Mouse (Mus musculus) liver, adult 2 months (tissue): ENCODE results near the gene Glb1l2.

Experiments
- CTCF ChIP-seq: fragments of 200-500 bp; IDR thresholded peaks from 2 replicates; pipeline ENCODE4 v1.5.1; 2011; ENCODE audit warnings: low read depth, low read length, control low read depth
- POLR2A ChIP-seq: fragments of 200-500 bp; IDR thresholded peaks from 2 replicates; pipeline ENCODE4 v1.6.1; 2011; ENCODE audit warnings: low read length, control low read depth; ENCODE audit not compliant: insufficient read depth; ENCODE audit errors: extremely low read depth

GRCm38 (mm10) chr9:26831089-26831488 lies 24.8 kb upstream of the Glb1l2 start:
- TF ChIP-seq POLR2A: no peak
- TF ChIP-seq CTCF: no peak
